Mouse (Mus musculus) spleen, adult 2 months (tissue): ENCODE measurements around the gene Bmx. TPM values are rescaled to one million over a fixed set of nuclear protein-coding genes. Genes with fewer than 3 reads are reported as not detected.

Experiments
- DNase-seq, 2 experiments: peaks; one replicate each; pipeline versions ENCODE4 v3.0.0 to v3.0.0-alpha.2; 2012 to 2021; ENCODE audit warnings: low spot score in 2 of 2, low read depth in 1 of 2
- H3K27ac ChIP-seq: fragments of 200-500 bp; 2 replicates; pipeline ENCODE4 v1.5.1; 2012; ENCODE audit warnings: low read length, inconsistent platforms; ENCODE audit not compliant: insufficient read depth
- H3K27me3 ChIP-seq: fragments of 200-500 bp; 2 replicates; pipeline ENCODE4 v1.6.1; 2012; ENCODE audit warnings: mild to moderate bottlenecking, moderate library complexity, low read length, inconsistent platforms; ENCODE audit not compliant: control insufficient read depth, insufficient read depth
- H3K36me3 ChIP-seq: fragments of 200-500 bp; 2 replicates; pipeline ENCODE4 v1.6.1; 2012; ENCODE audit warnings: mild to moderate bottlenecking, low read length, inconsistent platforms; ENCODE audit not compliant: control insufficient read depth, insufficient read depth
- H3K4me1 ChIP-seq: fragments of 200-500 bp; 2 replicates; pipeline ENCODE4 v1.6.1; 2011; ENCODE audit warnings: inconsistent platforms; ENCODE audit not compliant: control insufficient read depth, insufficient read depth, insufficient read length
- H3K4me3 ChIP-seq: fragments of 200-500 bp; 2 replicates; pipeline ENCODE4 v1.5.1; 2011; ENCODE audit warnings: mild to moderate bottlenecking, inconsistent platforms; ENCODE audit not compliant: insufficient read depth, insufficient read length; ENCODE audit errors: extremely low read depth
- CTCF ChIP-seq: fragments of 200-500 bp; IDR thresholded peaks from 2 replicates; pipeline ENCODE4 v1.5.1; 2011; ENCODE audit warnings: mild to moderate bottlenecking, inconsistent platforms; ENCODE audit not compliant: insufficient read depth, insufficient read length, insufficient replicate concordance; ENCODE audit errors: extremely low read depth
- POLR2A ChIP-seq: fragments of 200-500 bp; IDR thresholded peaks from 2 replicates; pipeline ENCODE4 v1.6.1; 2011; ENCODE audit warnings: low read depth, low read length, inconsistent platforms
- WGBS: fragments of 180-500 bp; shearing (Covaris S2); methylation state at CpG from one replicate; pipeline ENCODE4 v1.1.7; 2018; 5-methylcytosine and 5-hydroxymethylcytosine counted together
- polyA plus RNA-seq: library from polyadenylated mRNA; depleted of rRNA; stranded (reverse); fragments of >200 nt; gene quantifications from 2 replicates; pipeline ENCODE4 v1.2.3, GENCODE M21; 2012

The Bmx gene
- polyA plus RNA-seq, 1 experiment, result 0.09 TPM

DNA sequence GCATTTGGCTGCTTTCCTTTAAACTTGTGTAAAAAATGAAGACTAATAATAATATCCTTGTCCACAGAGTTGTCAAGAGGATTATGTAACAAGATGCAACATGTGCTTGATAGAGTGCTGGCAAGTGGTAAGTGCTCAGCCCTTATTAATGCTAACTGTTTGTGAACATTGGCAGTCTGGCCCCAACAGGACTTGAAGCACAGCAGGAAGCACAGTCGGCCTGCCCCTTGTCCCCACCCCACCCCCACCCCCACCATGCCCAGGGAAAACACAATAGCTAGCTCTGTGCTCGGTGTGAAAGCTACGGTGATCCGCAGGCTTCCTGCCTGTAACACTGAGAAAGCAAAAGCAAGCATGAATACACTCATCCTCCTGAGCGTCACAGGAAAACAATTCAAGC, 12.3 kb downstream of the Bmx start:
- Histone ChIP-seq H3K27me3 (no peaks in the 10 kb centered on the region), H3K36me3 (no peaks in the 10 kb centered on the region), H3K4me3 (no peak overlapping the region), H3K4me1 (no peaks in the 10 kb centered on the region), H3K27ac (no peak overlapping the region)
- WGBS, result 34% methylated on average over 5 of the region's 5 CpGs
- no peak for DNase-seq
- no peak for TF ChIP-seq CTCF
- TF ChIP-seq POLR2A, result no peak

DNA sequence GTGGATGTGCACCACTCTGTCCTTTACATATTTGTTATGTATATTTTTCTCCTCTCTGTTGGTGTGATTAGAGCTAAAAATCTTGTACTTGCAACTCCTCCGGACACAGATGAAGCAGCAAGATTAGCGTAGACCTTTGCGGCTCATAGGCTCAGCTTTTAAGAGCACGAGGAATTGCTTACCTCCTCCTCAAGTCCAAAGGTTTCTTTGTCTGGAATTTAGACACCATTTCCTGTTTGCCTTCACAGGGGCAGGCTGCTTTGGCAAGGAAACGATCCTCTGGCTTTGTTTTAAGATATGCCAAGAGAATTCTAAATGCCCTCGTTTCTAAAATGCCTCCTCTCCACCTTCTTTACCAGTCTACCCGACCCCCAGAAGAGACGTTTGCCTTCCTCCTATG, 24.6 kb downstream of the Bmx start:
- Histone ChIP-seq H3K4me1 (no peaks in the 10 kb centered on the region), H3K36me3 (no peaks in the 10 kb centered on the region), H3K27ac (no peak overlapping the region), H3K27me3 (no peaks in the 10 kb centered on the region), H3K4me3 (no peak overlapping the region)
- no peak for TF ChIP-seq CTCF
- WGBS, result 79% methylated on average over 8 of the region's 8 CpGs
- DNase-seq, result no peak

DNA sequence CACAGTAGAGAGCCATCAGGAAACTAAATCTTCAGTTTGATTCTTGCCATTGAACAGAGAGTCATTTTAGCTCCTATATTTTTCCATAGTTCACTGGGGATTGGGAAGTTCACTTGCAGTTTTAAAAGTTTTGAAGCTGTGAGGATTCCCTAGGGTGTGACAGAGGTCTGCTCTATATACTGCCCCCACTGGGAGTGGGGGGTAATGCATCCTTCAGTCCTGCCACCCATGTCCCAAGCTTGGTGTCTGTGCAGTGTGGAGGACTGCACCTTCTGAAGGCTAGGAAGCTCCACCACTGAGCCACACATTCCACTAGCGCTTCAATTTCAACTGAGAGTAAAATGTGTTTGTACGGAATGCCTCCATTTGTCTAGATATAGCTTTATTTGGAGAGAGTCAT, 36.0 kb downstream of the Bmx start:
- H3K4me1 ChIP-seq, result no peaks in the 10 kb centered on the region
- TF ChIP-seq CTCF (peak; percentile 22; the same call in 1 of the 2 replicates), POLR2A (no peak)
- no peaks in the 10 kb centered on the region for H3K36me3 ChIP-seq
- WGBS, result 79% methylated on average over 2 of the region's 2 CpGs
- H3K27ac ChIP-seq, result no peak overlapping the region
- no peak overlapping the region for H3K4me3 ChIP-seq
- peak in 1 of 2 experiments; percentile 12 for DNase-seq
- no peaks in the 10 kb centered on the region for H3K27me3 ChIP-seq

DNA sequence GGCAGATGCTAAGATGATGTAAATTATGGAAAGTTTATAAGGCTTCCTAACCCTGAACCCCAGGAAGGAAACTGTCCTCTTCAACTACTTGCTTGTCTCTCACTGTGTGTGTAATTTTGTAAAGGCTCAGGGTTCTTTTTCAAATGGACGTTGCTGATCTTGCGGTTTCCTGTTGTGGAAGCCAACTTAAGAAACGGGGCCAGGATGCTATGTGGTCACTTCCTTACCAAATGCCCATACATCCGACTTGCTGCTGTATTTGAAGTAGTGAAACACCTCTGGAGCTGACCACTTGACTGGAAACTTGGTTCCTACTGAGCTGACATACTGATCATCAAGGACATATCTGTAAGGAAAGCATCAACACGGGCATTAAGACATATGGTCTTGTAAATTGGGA, 57.4 kb downstream of the Bmx start:
- TF ChIP-seq CTCF (no peak), POLR2A (no peak)
- no peak overlapping the region for H3K27ac ChIP-seq
- H3K27me3 ChIP-seq, result no peaks in the 10 kb centered on the region
- 52% methylated on average over 5 of the region's 5 CpGs for WGBS
- no peaks in the 10 kb centered on the region for H3K4me1 ChIP-seq
- H3K36me3 ChIP-seq, result no peaks in the 10 kb centered on the region
- no peak overlapping the region for H3K4me3 ChIP-seq
- DNase-seq, result no peak

DNA sequence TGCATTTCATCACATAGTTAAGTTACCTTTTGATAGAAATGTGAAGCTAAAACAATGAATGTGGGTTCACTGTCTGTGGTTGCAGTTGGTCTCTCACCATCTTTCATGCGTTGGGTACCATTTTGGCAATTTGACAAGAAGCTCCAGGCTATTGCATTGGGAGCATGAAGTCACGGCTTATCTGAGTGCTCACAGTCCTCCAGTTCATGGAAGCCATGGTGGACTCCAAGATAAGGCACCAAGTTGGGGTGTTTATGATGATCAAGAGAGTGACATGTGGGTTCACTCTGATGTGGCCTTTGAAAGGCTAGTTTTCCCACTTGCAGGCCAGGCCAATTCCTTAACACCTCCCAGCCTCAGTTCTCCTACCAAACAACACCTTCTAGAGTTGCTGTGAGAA, 60.3 kb downstream of the Bmx start:
- no peak for DNase-seq
- no peaks in the 10 kb centered on the region for H3K36me3 ChIP-seq
- 85% methylated on average over 2 of the region's 2 CpGs for WGBS
- no peaks in the 10 kb centered on the region for H3K27me3 ChIP-seq
- TF ChIP-seq CTCF (no peak), POLR2A (no peak)
- no peak overlapping the region for H3K27ac ChIP-seq
- H3K4me1 ChIP-seq, result no peaks in the 10 kb centered on the region
- H3K4me3 ChIP-seq, result no peak overlapping the region

DNA sequence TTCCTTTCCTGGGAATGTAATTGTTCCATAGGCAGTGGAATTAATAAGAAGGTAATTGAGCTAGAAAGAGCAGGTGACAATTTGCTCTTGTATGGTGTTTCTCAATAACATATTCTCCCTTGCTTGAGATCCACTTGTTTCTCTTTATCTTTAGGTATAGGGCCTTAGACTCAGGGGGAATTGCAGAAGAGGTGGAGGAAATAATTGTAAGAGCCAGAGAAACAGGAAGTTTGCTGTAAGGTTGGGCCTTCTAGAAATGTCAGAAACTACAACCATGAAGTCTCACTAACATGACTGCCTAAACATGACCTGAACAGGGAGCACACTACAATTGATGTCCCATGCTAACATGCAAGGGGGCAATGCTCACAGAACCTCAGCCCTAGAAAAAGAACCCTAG, 68.1 kb downstream of the Bmx start:
- no peaks in the 10 kb centered on the region for H3K4me1 ChIP-seq
- no peak for TF ChIP-seq POLR2A
- TF ChIP-seq CTCF, result no peak
- H3K36me3 ChIP-seq, result no peaks in the 10 kb centered on the region
- H3K4me3 ChIP-seq, result no peak overlapping the region
- no peaks in the 10 kb centered on the region for H3K27me3 ChIP-seq
- no peak for DNase-seq
- H3K27ac ChIP-seq, result no peak overlapping the region

DNA sequence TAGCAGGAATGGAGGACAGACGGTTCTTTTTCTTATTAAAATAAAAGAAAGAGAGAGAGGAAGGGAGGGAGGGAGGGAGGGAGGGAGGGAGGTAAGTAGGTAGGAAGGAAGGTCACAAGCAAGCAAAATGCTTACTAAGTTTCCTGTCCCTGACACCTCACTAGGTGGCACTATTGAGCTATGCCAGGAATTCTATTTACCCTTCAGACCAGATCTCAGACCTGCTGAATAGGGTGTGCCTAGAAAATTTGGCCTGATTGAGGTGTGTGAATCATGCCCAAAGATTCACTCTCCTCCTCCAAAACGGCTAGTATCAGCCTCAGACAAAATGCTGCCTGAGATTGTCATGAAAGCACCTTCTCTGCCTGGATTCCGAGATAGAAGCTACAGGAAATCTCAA, 74.1 kb downstream of the Bmx start:
- H3K27me3 ChIP-seq, result no peaks in the 10 kb centered on the region
- H3K4me3 ChIP-seq, result no peak overlapping the region
- DNase-seq, result peak; percentile 16 to 30
- H3K27ac ChIP-seq, result no peak overlapping the region
- TF ChIP-seq POLR2A, result no peak
- 0 out of 2 replicates have a peak, but pooled peaks have one; percentile 15 for TF ChIP-seq CTCF
- H3K36me3 ChIP-seq, result no peaks in the 10 kb centered on the region
- H3K4me1 ChIP-seq, result no peaks in the 10 kb centered on the region
- WGBS, result 29% methylated on average over 3 of the region's 3 CpGs
